Mouse (Mus musculus): ENCODE data around the gene Itga9.

The Itga9 gene

GRCm38 (mm10) chr9:118653436-118653835, 46.9 kb downstream of the Itga9 start:
- no peak for DNase-seq (ENCODE audit: low spot score)

- no peak for DNase-seq (ENCODE audit: low spot score)
Measured at GRCm38 (mm10) chr9:118654969-118655368, 48.5 kb downstream of the Itga9 start.

GRCm38 (mm10) chr9:118655726-118656125, 49.2 kb downstream of the Itga9 start:
- DNase-seq (ENCODE audit: low spot score) = no peak

- no peak for DNase-seq (ENCODE audit: low spot score)
Measured at GRCm38 (mm10) chr9:118658159-118658558, 51.7 kb downstream of the Itga9 start.

GRCm38 (mm10) chr9:118659809-118660208, 53.3 kb downstream of the Itga9 start:
- DNase-seq (ENCODE audit: low spot score) = no peak

- DNase-seq (ENCODE audit: low spot score) = no peak
Measured at GRCm38 (mm10) chr9:118660259-118660658, 53.8 kb downstream of the Itga9 start.

GRCm38 (mm10) chr9:118662026-118662425, 55.5 kb downstream of the Itga9 start:
- no peak for DNase-seq (ENCODE audit: low spot score)

GRCm38 (mm10) chr9:118662476-118662875, 56.0 kb downstream of the Itga9 start:
- DNase-seq (ENCODE audit: low spot score) = no peak

GRCm38 (mm10) chr9:118663938-118664337, 57.4 kb downstream of the Itga9 start:
- DNase-seq (ENCODE audit: low spot score) = no peak

GRCm38 (mm10) chr9:118666069-118666468, 59.6 kb downstream of the Itga9 start:
- DNase-seq (ENCODE audit: low spot score) = no peak

GRCm38 (mm10) chr9:118669696-118670095, 63.2 kb downstream of the Itga9 start:
- no peak for DNase-seq (ENCODE audit: low spot score)

- DNase-seq (ENCODE audit: low spot score) = no peak
Measured at GRCm38 (mm10) chr9:118674277-118674676, 67.8 kb downstream of the Itga9 start.

GRCm38 (mm10) chr9:118674761-118675160, 68.3 kb downstream of the Itga9 start:
- no peak for DNase-seq (ENCODE audit: low spot score)

- DNase-seq (ENCODE audit: low spot score) = no peak
Measured at GRCm38 (mm10) chr9:118675573-118676170, 69.2 kb downstream of the Itga9 start.

GRCm38 (mm10) chr9:118676692-118677091, 70.2 kb downstream of the Itga9 start:
- no peak for DNase-seq (ENCODE audit: low spot score)

GRCm38 (mm10) chr9:118677349-118677748, 70.9 kb downstream of the Itga9 start:
- no peak for DNase-seq (ENCODE audit: low spot score)

- peak; percentile 8 for DNase-seq (ENCODE audit: low spot score)
Measured at GRCm38 (mm10) chr9:118678020-118678750, 71.7 kb downstream of the Itga9 start.

GRCm38 (mm10) chr9:118678759-118679158, 72.3 kb downstream of the Itga9 start:
- DNase-seq (ENCODE audit: low spot score) = no peak

GRCm38 (mm10) chr9:118681506-118681905, 75.0 kb downstream of the Itga9 start:
- no peak for DNase-seq (ENCODE audit: low spot score)

GRCm38 (mm10) chr9:118682154-118682553, 75.7 kb downstream of the Itga9 start:
- no peak for DNase-seq (ENCODE audit: low spot score)

GRCm38 (mm10) chr9:118683507-118683906, 77.0 kb downstream of the Itga9 start:
- no peak for DNase-seq (ENCODE audit: low spot score)

- no peak for DNase-seq (ENCODE audit: low spot score)
Measured at GRCm38 (mm10) chr9:118684343-118684742, 77.9 kb downstream of the Itga9 start.

GRCm38 (mm10) chr9:118686166-118686961, 79.9 kb downstream of the Itga9 start:
- DNase-seq (ENCODE audit: low spot score) = no peak
